Mouse (Mus musculus): ENCODE results near the gene Nudt4. TPM values are rescaled to one million over a fixed set of nuclear protein-coding genes. Genes with fewer than 3 reads are reported as not detected.
"Not testable (repeated sequence)": the region's sequence is repeated elsewhere in the genome, so short reads cannot be mapped to it uniquely, and the experiment has no call there.

Nudt4 gene
- polyA plus RNA-seq, 2 experiments from 2014 or later = 11.3 to 14.8 TPM

DNA sequence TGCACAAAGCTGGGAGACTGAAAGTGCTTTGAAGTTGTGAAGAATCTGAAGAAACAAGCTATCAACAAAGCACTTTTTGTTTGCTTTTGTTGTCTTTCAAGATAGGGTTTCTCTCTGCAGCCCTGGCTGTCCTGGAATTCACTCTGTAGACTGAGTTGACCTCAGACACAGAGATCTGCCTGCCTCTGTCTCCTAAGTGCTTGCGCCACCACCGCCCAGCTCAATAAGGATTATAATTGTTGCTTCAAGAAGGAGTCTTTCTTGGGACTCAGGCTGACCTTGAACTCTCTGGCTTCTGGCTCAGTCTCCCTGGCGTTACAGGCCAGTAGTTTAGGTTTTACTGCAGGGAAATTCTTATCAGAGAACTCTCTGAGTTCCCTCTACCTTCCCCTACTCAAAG lies 2.8 kb upstream of the Nudt4 start:
- no peak for ATAC-seq

DNA sequence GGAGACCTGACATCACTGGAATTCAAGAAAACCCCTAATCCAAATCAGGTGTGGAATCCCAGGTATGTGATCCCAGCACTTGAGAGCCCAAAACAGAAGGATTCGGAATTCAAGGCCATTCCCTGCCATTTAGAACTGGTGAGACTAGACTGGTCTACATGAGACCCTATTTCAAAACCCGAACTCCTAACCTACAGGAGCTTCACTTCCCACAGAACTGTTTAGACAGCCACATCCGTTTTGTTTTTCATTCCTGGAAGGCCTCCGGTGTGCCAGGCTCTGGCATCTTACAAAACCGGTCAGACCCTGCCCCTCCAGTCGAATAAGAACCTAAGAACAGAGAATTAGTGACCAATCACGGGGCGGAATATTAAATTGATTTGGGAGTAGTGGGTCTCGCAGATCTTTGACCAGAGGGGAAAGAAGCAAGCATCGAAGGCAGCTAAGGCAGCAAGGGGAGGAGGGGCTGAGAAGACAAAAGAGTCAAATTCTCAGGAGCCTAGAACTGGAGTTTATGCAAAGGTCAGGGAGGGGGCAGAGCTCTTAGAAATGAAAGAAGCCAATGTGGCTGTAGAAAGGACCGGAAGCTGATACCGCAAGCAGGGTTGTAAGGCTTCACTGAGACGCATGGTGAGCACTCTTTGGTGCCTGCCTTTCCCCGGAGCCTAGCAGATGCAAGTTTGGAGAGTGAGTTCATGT lies 1.4 kb upstream of the Nudt4 start:
- peak; percentile 34 for ATAC-seq

DNA sequence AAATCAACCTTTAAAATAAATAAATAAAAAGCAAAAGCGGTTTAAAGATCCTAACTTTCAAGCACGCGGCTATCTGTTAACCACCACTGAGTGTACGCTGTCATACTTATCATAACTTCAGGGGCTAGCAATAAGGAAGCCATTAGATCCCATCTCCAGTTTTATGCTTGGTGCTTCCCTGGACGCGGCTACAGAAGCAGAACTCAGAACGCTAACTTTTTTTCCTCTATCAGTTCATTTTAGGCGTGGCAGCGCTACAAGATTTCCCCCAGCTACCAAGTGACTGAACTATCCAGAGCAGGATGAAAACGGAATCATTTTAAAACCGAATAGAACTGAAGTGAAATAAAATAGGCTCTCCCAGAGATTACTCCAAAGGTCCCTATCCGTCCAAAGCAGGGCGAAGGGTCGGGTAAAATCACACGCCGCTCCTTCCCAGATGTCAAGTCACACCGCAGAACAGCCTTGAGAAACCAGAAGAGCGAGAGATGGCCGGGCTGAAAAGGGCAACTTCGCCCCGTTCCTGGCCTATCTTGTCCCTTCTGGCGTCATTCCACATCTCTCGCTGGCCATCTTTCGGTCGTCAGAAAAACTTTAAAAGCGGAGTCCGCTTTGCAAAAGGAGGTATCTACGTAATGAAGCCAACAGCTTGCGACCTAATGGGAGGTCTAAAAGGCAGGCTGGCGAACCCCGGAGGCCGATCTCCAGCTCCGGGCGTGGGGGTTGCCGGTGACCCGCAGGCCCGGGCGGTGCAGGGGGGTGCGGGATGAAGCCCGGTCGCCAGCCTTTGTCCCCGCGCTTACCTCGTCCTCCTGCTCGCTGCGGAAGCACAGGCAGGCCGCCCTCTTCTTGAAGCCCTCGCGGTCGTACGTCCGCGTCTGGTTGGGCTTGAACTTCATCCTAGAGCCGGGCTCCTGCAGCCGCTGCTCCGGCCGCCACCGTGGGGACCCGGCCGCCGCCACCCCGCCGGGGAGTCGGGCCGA lies 796 bp downstream of the Nudt4 start:
- peak; percentile 36 for ATAC-seq

DNA sequence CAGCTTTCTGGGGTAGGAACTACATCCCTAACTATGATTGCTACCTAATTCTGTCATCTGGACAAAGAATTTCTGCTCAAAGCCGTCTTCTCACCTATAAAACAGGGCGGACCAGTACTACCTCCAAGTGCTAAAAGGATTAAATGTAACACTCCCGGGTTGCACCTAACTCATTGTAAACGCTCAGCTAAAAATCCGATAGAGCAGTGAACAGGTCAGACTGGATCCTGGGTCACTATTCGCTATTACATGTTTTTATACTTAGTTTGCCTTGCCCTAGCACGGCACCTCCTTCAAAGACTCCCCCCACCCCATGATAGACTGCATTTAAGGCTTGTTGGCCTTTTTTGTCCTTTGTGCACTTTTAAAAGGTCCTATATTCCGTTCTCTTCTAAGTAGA lies 1.6 kb downstream of the Nudt4 start:
- no peak for ATAC-seq

DNA sequence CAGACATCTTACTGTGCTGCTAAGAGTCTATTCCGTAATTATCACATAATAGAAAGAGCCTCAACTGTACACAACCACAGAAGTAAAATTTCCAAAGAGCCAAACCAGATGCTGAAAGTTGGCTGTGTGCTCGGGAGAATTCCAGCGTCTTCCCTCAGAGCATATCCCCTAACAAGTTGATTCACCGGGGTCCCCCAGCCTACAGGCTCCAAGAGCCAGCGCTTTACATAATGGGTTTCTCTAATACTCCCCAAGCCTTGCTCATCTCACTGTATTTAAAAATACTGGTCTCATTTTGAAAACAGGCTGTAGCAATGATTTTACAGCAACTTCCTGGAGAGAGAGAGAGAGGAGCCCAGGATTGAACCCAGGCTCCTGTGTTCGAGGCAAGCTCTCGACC lies 2.3 kb downstream of the Nudt4 start:
- no peak for ATAC-seq

DNA sequence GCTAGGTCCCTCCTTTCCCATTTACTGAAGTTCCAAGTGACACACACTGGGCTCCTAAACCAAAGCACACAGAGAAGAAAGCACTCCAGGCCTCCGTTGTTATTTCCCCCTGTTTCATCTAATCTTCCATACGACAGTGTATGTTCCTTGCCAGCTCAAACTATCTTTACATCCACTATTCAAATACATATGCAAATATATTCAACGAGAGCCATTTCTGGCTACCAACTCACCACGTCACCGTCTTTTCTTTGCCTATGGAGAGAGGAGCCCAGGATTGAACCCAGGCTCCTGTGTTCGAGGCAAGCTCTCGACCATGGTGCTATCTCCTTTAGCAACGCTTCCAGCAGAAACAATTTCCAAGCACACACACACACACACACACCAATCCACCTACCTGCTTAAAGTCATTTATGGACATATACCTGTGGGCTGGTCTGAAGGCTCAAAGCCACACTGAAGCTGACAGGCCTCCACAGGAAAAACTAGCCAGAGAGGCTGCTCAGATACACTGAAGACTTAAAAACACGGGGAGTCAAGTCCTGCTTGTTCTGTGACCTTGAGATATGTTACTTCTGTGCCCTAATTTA lies 3.5 kb downstream of the Nudt4 start:
- no peak for ATAC-seq

DNA sequence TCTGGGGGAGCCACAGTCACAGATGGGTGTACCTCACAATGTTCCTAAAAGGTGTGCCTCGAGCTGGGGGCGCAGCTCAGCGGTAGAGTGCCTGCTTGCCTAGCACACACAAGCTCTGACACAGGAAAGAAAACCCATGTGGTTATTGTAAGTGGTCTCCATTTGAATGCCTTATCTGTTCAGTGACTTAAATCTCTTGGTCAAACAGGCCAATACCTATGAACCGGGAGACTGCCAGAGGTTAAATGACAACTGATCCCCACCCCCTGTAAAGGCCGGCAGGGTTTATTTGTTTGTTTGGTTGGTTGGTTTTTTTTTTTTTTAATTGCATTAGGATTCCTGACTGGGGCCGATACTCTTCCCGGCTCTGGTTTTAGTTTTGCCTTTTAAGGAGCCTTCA lies 4.5 kb downstream of the Nudt4 start:
- no peak for ATAC-seq

DNA sequence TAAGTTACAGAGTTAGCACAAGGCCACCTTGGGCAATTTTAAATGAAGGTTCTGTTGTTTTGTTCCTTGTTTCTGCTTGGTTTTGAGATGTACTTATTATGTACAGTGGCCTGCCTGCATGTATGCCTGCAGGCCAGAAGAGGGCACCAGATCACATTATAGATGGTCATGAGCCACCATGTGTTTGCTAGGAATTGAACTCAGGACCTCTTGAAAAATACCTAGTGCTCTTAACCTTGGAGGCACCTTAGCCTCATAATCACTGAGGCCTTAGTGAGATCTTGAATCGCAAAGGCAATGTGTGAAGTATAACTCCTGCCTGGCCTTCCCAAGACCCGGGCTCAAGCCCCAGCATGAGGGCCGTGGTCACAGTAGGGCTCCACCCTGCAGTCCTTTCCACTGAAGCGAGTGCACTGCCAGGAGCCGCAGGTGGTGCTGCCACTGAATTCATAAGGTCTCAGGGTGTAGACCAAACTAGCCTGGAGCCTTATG lies 6.6 kb downstream of the Nudt4 start:
- ATAC-seq = peak; percentile 73

DNA sequence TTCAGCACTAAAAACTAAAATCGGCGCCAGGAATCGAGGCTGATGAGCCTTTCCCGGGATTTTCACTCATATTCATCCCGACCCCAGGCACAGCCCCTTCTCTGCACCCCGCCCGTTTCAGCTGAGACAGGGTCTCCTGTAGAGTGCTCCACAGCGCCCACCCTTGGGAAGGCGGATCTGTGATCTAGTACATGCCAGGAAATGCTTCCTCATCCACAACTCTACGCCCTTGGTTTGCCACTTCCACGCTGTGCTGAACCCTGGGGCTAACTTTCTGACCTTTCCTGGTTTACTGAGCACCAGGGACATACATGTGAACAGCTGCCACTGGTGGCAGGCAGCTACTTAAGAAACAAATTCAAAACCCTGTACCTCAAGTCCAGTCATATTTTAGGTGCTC lies 8.1 kb downstream of the Nudt4 start:
- ATAC-seq = no peak

DNA sequence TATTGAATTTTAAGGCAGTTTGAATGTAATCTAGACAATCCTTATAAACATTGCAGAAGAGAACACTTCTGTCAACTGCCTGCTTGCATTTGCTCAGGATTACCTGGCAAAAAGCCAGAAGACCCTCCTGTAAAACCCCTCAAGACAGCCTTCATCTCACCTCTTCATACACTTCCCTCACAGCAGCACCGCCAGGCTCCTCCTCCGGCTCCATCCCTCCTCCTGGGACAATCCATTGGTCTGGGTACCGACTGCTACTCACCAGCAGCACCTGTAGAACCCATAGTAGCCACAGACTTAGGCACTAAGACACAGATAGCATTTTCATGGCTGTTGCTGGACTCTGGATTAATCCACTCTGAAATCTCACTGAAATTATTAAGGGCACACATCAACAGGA lies 11.6 kb downstream of the Nudt4 start:
- ATAC-seq = no peak

DNA sequence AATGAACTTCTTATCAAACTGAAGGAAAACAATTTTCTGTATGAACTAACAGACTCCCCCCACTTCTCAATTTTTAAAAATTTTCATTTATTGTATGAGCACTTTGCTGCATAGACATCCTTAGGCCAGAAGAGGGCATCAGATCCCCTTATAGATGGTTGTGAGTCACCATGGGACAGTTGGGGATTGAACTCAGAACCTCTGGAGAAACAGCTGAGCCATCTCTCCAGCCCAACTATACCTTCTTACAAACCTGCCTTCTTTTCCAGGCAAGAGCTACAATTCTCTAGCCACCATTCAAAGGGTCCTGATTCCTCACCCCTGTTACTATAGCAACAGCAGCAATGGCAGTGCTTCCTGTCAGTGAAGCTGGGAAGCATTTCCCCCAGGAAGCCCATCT lies 12.2 kb downstream of the Nudt4 start:
- peak; percentile 30 for ATAC-seq

DNA sequence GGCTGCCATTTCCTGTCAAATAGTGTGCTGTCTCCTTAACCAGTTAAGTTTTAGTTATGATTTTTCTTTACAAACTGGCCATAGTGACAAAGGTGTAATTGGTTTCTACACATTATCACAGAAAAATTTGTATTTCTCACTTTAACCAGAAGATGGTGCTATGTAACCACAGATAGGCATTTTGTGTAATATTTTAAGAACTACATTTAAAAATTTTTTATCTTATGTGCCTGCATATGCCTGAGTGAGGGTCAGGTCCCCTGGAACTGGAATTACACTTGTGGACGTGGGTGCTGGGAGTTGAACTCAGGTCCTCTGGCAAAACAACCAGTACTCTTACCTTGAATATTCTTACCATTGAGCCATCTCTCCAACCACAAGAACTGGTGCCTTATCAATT lies 13.4 kb downstream of the Nudt4 start:
- ATAC-seq = peak; percentile 37

DNA sequence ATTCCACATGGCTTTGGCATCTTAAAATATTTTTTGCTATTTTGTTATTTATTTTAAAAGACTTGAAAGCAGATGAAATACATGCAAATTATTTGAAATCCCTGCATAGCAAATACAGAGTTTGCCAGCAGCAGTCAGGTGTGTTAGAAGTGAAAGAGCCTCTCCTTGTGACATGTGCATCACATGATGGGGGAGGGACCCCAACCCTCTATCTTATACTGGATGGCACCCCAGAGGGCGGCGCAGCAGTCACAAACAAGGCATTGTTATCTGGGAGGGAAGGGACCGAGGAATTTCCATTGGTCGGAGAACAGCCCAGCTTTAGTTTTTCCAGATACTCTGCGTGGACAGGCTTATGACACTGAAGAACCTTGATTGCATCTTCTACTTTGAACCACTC lies 14.9 kb downstream of the Nudt4 start:
- ATAC-seq = not testable (repeated sequence)

DNA sequence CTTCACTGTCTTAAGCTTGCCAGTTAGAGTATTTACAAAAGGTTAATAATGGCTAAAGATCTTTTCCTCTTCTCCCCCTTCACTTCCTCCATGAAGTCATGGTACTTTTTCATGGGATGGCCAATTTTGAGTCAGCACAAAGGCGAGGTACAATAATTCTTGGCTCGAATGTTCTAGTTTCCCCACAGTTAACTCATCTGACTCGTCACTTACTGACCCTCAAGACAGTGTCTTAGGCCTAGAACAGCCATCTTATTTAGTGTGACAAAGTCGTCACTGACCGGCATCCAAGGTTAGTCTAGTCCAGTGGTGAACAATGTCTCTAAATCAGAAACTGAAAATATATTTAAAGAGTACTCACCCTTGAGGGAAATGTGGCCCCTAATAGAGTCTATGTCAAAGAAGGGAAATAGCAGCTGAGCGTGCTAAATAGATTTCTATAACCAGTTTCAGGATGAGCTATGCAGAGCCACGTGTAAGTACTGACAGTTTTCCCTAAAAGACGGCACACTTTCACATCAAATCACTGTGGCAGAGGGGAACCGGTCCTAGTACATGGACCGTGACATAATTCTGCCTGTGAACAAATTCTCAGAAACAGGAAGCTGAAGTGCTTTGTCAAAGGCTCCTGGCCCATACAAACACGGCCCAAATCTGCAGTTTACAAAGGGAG lies 15.7 kb downstream of the Nudt4 start:
- no peak for ATAC-seq

DNA sequence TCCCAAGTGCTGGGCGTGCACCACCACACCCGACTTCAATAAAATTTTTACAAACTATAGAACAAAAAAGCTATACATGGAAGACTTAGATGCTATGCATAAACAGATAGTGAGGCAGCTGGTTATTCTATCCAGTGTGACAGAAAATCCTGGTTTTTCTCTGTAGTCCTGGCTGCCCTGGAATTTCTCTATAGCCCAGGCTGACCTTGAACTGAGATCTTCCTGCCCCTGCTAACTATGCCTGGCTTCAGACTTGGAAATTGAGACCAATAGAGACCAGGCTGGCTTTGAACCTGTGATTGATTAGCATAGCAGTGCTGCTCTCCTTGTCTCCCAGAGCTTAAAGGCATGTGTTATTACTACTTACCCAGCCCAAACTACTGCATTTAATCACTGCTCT lies 17.8 kb downstream of the Nudt4 start:
- ATAC-seq = no peak

DNA sequence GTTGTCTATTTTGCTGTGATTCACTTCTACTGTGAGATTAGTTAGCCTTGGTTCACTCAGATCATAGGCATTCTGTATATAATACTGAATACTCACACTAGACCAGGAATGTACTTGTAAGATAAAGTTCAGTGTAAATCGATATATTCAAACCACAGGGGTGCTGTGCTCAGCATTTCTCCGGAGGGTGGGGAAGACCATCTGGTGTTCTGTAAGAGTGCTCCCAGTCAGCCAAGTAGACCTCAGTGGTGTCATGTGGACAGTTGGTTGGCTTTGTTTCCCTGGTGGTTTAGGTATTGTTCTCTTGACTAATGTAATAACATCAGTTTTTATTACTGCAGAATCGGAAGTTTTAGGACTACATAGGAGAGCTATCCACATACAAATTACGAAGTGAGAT lies 18.9 kb downstream of the Nudt4 start:
- ATAC-seq = no peak

DNA sequence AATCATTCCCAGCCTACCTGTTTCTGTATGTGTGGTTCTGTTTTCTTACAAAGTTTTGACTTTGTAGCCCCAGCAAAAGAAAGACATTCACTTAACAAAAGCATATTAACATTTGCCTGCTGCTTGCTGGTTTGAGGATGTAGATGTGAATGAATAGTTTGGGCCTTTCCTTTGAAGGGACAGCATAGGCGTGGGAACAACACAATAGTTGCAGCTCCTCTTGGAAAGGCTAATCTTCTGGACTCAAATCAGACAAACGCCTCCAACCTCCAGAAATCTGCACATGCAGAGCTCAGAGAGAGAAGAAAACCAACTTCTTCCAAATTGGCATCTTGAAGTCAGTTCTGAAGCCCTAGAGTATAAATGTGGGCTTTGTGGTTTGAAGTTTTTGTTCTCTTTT lies 19.3 kb downstream of the Nudt4 start:
- ATAC-seq = no peak

DNA sequence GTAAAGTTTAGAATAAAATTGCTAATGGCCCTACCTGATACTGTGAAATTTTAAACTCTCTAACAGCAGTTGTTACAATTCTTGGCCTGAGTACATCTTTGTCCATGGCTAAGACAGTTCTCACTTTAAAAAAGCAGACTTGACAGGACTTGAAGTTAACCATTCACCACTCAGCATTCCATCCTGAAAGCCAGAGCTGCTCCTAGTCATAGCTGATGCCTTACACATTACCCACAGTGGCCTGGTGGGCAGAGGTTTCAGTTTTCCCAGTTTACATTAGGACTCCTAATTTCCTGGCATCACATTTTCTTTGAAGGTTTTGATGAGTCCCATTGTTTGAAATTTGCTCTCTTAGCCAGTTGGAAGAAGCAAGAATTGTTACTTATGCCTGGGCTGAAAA lies 19.9 kb downstream of the Nudt4 start:
- ATAC-seq = no peak

DNA sequence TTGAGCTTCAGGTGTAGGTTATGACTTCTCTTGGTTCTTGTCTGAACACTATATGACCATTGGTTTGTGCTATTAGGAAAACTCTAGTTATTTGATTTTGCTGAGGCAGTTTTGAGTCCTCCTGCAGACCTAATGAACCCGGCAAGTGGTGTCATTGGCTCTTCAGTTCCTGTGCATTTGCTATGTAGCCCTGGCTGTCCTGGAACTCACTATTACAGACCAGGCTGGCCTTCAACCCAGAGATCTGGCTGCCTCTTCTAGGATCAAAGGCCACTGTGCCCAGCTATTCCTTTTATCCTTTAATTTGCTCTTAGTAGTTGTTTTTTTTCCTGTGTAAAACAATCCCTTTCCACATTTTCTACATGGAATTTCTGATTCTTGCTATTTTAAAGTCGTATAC lies 20.6 kb downstream of the Nudt4 start:
- no peak for ATAC-seq

DNA sequence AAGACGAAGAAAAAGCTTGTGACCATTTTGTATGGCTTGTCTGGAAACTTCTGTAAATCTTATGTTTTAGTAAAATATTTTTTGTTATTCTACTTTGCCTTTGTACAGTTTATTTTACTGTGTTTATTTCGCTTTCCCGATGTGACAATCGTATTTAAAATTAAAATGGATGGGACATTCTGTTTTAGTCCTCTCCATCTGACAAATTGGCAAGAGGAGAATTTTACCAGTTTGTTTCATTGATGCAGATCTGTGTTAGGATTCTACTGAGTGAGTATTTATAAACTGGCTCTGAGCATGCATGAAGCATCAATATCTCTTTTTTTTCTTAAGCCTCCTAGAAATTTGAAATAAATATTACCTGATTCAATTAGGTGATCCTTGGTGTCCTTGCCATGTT lies 21.0 kb downstream of the Nudt4 start:
- no peak for ATAC-seq

DNA sequence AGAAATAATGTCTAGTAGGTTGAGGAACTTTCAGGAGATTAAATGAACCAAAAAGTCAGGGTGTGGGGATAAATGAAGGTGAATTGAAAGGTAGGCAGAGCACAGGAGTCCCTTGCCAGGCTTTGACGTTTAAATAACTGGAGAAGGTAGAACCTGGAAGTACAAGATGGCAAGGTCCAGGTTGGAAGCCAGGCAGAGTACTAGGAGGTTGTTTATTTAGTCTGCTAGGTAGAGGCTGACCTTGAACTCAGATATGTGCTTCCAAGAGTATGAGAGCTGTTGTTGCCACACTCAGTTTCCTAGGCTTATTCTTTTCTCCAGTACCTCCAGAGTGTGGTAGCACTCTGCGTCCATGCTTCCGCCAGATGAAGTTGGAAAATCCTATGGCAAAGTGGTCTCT lies 24.1 kb downstream of the Nudt4 start:
- ATAC-seq = no peak

DNA sequence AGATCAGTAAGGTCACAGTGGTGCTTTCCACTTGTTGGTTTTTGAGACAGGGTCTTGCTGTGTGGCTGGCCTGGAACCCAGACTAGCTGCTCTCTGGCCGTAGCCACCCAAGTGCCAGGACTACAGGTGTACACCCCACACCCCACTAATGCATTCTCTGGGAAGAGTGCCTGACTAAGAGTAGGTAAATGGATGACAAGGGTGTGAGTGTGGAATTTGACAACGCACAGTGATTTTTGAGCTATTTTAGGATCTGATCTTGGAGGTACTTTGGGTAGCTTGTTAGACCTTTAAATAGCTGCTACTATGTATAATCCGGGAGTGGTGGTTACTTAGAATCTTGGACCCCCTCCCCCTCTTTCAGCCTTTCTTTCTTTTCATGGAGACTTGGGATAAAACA lies 24.7 kb downstream of the Nudt4 start:
- no peak for ATAC-seq

DNA sequence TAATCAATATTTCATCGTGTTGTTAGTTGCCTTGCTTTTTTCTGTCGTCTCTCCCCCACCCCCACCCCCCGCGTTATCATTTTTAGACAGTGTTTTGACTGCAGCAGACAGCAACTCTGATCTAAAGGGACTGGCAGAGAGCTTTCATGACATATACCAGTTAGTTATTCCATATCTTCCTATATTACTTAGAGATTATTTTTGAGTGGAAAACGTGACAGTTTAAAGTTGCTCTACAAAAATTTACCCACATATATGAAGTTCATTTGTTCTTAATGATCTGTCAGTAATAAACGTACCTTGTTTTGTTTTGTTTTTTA lies 27.8 kb downstream of the Nudt4 start:
- no peak for ATAC-seq
